Mouse (Mus musculus): Measurements from ENCODE around the gene Lgals4. TPM values are rescaled to one million over a fixed set of nuclear protein-coding genes. Genes with fewer than 3 reads are reported as not detected.
A peak's percentile ranks its signal among the peaks of the same experiment; 100 is the strongest.

Lgals4 gene
- polyA plus RNA-seq, 1 experiment from 2014 or later = 4.1 TPM

DNA sequence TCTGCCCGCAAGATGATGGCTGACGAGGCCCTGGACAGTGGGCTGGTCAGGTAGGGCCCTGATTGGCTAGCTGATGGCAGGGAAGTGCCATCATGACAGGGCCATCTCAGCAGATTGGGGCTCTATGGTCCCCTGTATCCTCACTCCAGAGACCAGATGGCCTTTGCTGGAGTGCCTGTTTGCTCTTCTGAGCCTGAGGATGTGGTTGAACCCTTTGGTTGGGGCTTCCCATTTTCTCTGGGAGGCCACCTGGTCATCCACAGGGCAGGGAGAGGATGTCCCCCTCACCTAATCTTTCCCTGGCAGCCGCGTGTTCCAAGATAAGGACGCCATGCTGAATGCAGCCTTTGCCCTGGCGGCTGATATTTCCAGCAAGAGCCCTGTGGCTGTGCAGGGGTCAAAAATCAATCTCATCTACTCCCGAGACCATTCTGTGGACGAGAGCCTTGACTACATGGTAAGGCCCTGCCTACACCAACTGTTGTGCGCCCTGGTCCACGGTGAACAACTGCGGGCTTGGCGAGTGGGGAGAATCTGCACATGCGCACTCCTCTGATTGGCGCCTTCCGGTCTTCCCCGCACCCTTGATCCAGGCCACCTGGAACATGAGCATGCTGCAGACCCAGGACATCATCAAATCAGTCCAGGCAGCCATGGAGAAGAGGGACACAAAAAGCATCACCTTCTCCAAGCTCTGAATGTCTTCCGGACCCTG lies 2.1 kb upstream of the Lgals4 start:
- no peaks in the 10 kb centered on the region for H3K9me3 ChIP-seq (replicated peaks)
- 94% methylated on average over 17 of the region's 17 CpGs for WGBS
- no peak overlapping the region for H3K4me3 ChIP-seq
- H3K27me3 ChIP-seq (ENCODE audit: low read depth, poor library complexity, severe bottlenecking) = no peaks in the 10 kb centered on the region
- DNase-seq (ENCODE audit: low spot score) = no peak
- no peaks in the 10 kb centered on the region; the same call in 1 of the 2 replicates for H3K4me1 ChIP-seq
- H3K36me3 ChIP-seq = peaks cover 29% of the 10 kb centered on the region
- H3K27ac ChIP-seq = no peak overlapping the region

DNA sequence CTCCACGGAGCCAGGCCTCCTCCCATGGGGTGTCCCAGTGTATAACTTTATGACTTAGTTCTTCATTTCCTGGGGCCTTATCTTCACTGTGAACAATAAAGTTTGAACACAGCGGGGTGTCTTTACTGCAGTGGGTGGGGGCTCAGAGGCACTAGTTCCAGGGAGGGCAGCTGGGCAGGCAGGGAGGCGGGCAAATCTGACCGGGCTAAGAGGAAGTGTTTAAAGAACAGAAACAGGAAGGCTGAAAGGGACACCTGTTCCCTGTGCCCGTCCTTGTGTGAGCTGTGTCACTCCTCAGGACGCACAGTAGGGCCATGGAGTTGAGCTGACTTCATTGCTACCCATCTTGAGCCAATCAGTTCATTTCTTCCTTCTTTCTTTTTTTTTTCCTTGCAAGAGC lies 1.5 kb upstream of the Lgals4 start:
- Histone ChIP-seq H3K27ac (no peak overlapping the region), H3K9me3 (replicated peaks) (no peaks in the 10 kb centered on the region), H3K4me3 (no peak overlapping the region), H3K36me3 (peaks cover 29% of the 10 kb centered on the region), H3K27me3 (ENCODE audit: low read depth, poor library complexity, severe bottlenecking) (no peaks in the 10 kb centered on the region), H3K4me1 (no peaks in the 10 kb centered on the region; the same call in 1 of the 2 replicates)
- no peak for DNase-seq (ENCODE audit: low spot score)
- 78% methylated on average over 6 of the region's 6 CpGs for whole genome bisulfite sequencing

- no peak overlapping the region for H3K27ac ChIP-seq
- H3K36me3 ChIP-seq = peaks cover 3% of the 10 kb centered on the region
- 88% methylated on average over 5 of the region's 5 CpGs for WGBS
- no peaks in the 10 kb centered on the region for H3K9me3 ChIP-seq (replicated peaks)
- no peak overlapping the region for H3K4me3 ChIP-seq
- H3K27me3 ChIP-seq (ENCODE audit: low read depth, poor library complexity, severe bottlenecking) = no peaks in the 10 kb centered on the region
- no peak for DNase-seq (ENCODE audit: low spot score)
- H3K4me1 ChIP-seq = no peaks in the 10 kb centered on the region; the same call in 1 of the 2 replicates
Observed at GRCm38 (mm10) chr7:28836936-28837335, 3.3 kb downstream of the Lgals4 start.

DNA sequence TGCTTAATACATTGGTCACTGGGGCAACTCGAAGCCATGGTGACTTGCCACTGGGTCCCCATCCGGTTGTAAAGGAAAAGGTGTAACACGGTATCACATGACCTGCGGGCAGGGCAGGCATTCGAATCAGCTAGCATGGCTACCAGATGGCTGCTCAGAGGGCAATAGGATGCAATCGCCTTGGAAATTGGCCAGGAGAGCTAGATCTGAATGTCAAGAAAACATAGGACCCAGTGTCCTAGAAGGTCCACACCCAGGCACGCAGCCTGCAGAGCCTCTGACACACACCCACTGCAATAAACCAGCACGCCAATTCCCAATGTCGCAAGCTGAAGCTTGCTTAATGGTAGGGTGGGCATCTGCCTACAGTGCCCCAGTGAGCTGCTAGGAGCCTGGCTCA lies 4.7 kb downstream of the Lgals4 start:
- DNase-seq (ENCODE audit: low spot score) = no peak
- WGBS = 79% methylated on average over 9 of the region's 9 CpGs
- Histone ChIP-seq H3K27ac (no peak overlapping the region), H3K4me3 (no peak overlapping the region), H3K27me3 (ENCODE audit: low read depth, poor library complexity, severe bottlenecking) (no peaks in the 10 kb centered on the region), H3K9me3 (replicated peaks) (no peaks in the 10 kb centered on the region), H3K36me3 (no peaks in the 10 kb centered on the region), H3K4me1 (no peaks in the 10 kb centered on the region; the same call in 1 of the 2 replicates)

DNA sequence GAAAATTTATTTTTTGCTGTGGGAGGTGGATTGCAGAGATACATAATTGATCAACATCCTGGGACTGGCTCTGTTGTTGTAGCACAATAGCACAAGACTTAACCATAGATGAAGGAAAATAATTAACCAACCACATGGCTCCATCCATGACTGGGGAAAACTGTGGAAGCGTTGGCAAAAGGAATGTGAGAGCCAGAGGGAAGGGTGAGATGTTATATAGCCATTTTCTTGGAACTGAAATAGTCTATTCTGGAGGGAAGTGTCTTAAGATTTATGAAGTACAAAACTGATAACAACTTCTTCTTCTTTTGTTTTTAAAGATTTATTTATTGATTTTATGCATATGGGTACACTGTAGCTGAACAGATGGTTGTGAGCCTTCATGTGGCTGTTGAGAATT lies 13.6 kb downstream of the Lgals4 start:
- no peak overlapping the region for H3K27ac ChIP-seq

GRCm38 (mm10) chr7:28849700-28850236 lies 16.1 kb downstream of the Lgals4 start:
- no peaks in the 10 kb centered on the region for H3K27me3 ChIP-seq (ENCODE audit: low read depth, poor library complexity, severe bottlenecking)
- H3K27ac ChIP-seq = peak overlapping the region; percentile 59; the same call in 1 of the 2 replicates
- H3K9me3 ChIP-seq (replicated peaks) = no peaks in the 10 kb centered on the region
- no peak for DNase-seq (ENCODE audit: low spot score)
- H3K4me1 ChIP-seq = peaks cover 14% of the 10 kb centered on the region
- H3K4me3 ChIP-seq = no peak overlapping the region; the same call in 1 of the 2 replicates
- no peaks in the 10 kb centered on the region for H3K36me3 ChIP-seq
- 52% methylated on average over 1 of the region's 1 CpGs for WGBS

More for the DNA sequence above, 13.6 kb downstream of the Lgals4 start:
- peaks cover 14% of the 10 kb centered on the region for H3K4me1 ChIP-seq
- no peaks in the 10 kb centered on the region for H3K9me3 ChIP-seq (replicated peaks)
- DNase-seq (ENCODE audit: low spot score) = no peak
- H3K27me3 ChIP-seq (ENCODE audit: low read depth, poor library complexity, severe bottlenecking) = no peaks in the 10 kb centered on the region
- 86% methylated on average over 1 of the region's 1 CpGs for WGBS
- H3K4me3 ChIP-seq = no peak overlapping the region
- no peaks in the 10 kb centered on the region for H3K36me3 ChIP-seq

DNA sequence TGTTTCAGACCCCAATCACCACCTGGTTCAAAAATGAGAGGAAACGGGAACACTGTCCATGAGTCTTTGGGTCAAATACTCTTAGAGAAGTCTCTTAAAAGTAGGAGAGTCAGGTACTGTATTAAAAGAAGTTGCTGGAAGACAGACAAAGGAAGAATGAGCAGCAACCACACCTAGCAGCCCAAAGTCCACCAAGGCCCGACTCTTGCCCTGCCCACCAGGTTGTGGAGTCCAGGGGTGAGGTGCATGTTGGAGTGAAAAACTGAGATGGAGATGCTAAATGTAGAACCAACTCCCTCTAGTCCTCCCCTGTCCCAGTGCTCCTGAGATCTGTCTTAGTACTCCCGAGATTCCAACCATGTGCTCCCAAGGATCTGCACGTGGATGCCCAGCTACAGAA lies 17.0 kb downstream of the Lgals4 start:
- no peak for DNase-seq (ENCODE audit: low spot score)
- H3K4me1 ChIP-seq = peaks cover 14% of the 10 kb centered on the region
- H3K27ac ChIP-seq = no peak overlapping the region
- WGBS = 85% methylated on average over 4 of the region's 4 CpGs
- no peaks in the 10 kb centered on the region for H3K36me3 ChIP-seq
- H3K4me3 ChIP-seq = no peak overlapping the region
- no peaks in the 10 kb centered on the region for H3K27me3 ChIP-seq (ENCODE audit: low read depth, poor library complexity, severe bottlenecking)
- no peaks in the 10 kb centered on the region for H3K9me3 ChIP-seq (replicated peaks)

GRCm38 (mm10) chr7:28859953-28860352 lies 26.3 kb downstream of the Lgals4 start:
- no peak for DNase-seq (ENCODE audit: low spot score)
- Histone ChIP-seq H3K27me3 (ENCODE audit: low read depth, poor library complexity, severe bottlenecking) (0 out of 2 replicates have a peak, but pooled peaks cover 5% of the 10 kb centered on the region), H3K36me3 (no peaks in the 10 kb centered on the region), H3K4me1 (peaks cover 13% of the 10 kb centered on the region), H3K27ac (no peak overlapping the region), H3K4me3 (no peak overlapping the region), H3K9me3 (replicated peaks) (no peaks in the 10 kb centered on the region)
- 97% methylated on average over 2 of the region's 2 CpGs for WGBS

- no peaks in the 10 kb centered on the region for H3K9me3 ChIP-seq (replicated peaks)
- H3K27ac ChIP-seq = no peak overlapping the region
- 0 out of 2 replicates have a peak, but pooled peaks cover 5% of the 10 kb centered on the region for H3K27me3 ChIP-seq (ENCODE audit: low read depth, poor library complexity, severe bottlenecking)
- H3K36me3 ChIP-seq = no peaks in the 10 kb centered on the region
- DNase-seq (ENCODE audit: low spot score) = no peak
- WGBS = 89% methylated on average over 6 of the region's 6 CpGs
- H3K4me3 ChIP-seq = no peak overlapping the region
- peaks cover 18% of the 10 kb centered on the region for H3K4me1 ChIP-seq
Observed at GRCm38 (mm10) chr7:28860898-28861297, 27.2 kb downstream of the Lgals4 start.

DNA sequence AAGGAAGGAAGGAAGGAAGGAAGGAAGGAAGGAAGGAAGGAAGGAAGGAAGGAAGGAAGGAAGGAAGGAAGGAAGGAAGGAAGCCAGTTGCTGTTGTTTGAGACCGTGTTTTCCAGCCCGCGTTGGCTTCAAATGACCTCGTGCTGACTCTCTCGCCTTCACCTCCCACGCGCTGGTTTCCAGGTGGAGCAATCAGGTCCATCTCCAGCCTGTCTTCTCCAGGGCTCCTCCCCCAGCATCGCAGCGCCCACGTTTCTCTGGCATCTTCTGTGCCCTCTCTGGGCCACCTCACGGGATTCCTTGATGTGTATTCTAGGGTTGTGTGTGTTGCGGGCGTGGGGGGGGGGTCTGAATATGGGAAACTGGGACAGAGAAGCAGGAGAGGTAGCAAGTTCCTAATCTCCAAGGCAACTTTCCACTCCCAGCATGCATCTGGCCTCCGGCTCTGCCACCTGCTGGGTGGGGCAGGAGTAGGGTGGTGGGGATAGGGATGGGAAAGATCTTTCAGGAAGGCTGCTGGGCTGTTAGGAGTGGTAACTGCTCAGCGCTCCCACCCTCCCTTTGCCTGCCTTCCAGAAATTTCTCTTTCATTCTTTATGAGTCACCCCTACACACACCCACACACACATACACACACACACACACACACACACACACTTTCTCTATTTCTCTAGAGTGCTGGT lies 29.3 kb downstream of the Lgals4 start:
- Histone ChIP-seq H3K9me3 (replicated peaks) (no peaks in the 10 kb centered on the region), H3K27me3 (ENCODE audit: low read depth, poor library complexity, severe bottlenecking) (0 out of 2 replicates have a peak, but pooled peaks cover 5% of the 10 kb centered on the region), H3K4me3 (no peak overlapping the region), H3K36me3 (no peaks in the 10 kb centered on the region), H3K27ac (0 out of 2 replicates have a peak overlapping the region, but pooled peaks have one; percentile 36), H3K4me1 (peaks cover 28% of the 10 kb centered on the region)
- 79% methylated on average over 15 of the region's 15 CpGs for WGBS
- DNase-seq (ENCODE audit: low spot score) = no peak

GRCm38 (mm10) chr7:28863540-28863939 lies 29.9 kb downstream of the Lgals4 start, which contains the start of gene Lgals7:
Gene Lgals7, plus strand, starts transcription at chr7:28863853.
- Histone ChIP-seq H3K27ac (0 out of 2 replicates have a peak within 1 kb of the TSS, but pooled peaks have one; percentile 36), H3K4me1 (peaks cover 28% of the 10 kb centered on the region), H3K36me3 (no peaks in the 10 kb centered on the region), H3K27me3 (ENCODE audit: low read depth, poor library complexity, severe bottlenecking) (0 out of 2 replicates have a peak, but pooled peaks cover 5% of the 10 kb centered on the region), H3K9me3 (replicated peaks) (no peaks in the 10 kb centered on the region), H3K4me3 (no peak within 1 kb of the TSS)
- DNase-seq (ENCODE audit: low spot score) = no peak
- whole genome bisulfite sequencing = 82% methylated on average over 6 of the region's 6 CpGs

GRCm38 (mm10) chr7:28864288-28864750 lies 30.7 kb downstream of the Lgals4 start:
- Histone ChIP-seq H3K9me3 (replicated peaks) (no peaks in the 10 kb centered on the region), H3K27me3 (ENCODE audit: low read depth, poor library complexity, severe bottlenecking) (0 out of 2 replicates have a peak, but pooled peaks cover 5% of the 10 kb centered on the region), H3K36me3 (no peaks in the 10 kb centered on the region), H3K4me1 (peaks cover 28% of the 10 kb centered on the region), H3K4me3 (no peak overlapping the region), H3K27ac (0 out of 2 replicates have a peak overlapping the region, but pooled peaks have one; percentile 3)
- whole genome bisulfite sequencing = 67% methylated on average over 9 of the region's 9 CpGs
- DNase-seq (ENCODE audit: low spot score) = no peak
